Mouse (Mus musculus): ENCODE results near the gene Ciita.

DNA sequence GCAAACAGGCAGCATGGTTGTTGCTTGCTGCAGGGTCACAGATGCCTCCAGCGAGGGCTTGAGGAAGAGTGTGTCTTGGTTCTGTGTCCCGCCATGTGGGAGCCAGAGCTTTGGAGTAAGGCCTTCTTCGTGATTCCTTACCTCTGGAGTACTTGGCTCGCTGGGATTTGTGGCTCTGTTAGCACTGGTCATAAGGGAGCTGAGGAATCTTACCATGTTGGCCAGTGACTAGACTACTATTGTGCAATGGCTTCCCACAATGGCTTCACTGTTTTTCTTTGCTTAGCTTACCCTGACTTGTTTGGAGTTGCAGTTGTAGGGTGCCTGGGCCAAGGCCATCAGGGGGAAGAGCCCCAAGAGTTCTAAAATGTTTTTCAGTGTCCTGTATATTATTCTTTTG lies 96.1 kb downstream of the Ciita start:
- no peak for TF ChIP-seq CTCF (IDR thresholded peaks at IDR 0.05; ENCODE audit: borderline replicate concordance, insufficient read depth, low read depth, low read length)
- no peak for TF ChIP-seq POLR2A (IDR thresholded peaks at IDR 0.05; ENCODE audit: borderline replicate concordance, insufficient read depth, low read length)
